Mouse (Mus musculus) MEL (cell line): Measurements from ENCODE around the gene Fdps. TPM values are rescaled to one million over a fixed set of nuclear protein-coding genes. Genes with fewer than 3 reads are reported as not detected.

Experiments used
- DNase-seq: peaks from one replicate; pipeline ENCODE4 v3.0.0; 2011; ENCODE audit warnings: low read depth, low spot score
- H3K27ac ChIP-seq: 2 replicates; pipeline ENCODE4 v1.5.1; 2012; ENCODE audit warnings: low read depth, mild to moderate bottlenecking, control low read depth, low read length, moderate library complexity; ENCODE audit not compliant: control insufficient read depth
- H3K27me3 ChIP-seq, 2 experiments: fragments of 150-350 bp in 1 of 2; sonication (generic) in 1 of 2; 2 replicates each; pipeline ENCODE4 v1.6.1; 2012; ENCODE audit warnings: low read length in 2 of 2, mild to moderate bottlenecking in 2 of 2, improper control_type of control experiment in 1 of 2, moderate library complexity in 1 of 2; ENCODE audit not compliant: insufficient read depth in 2 of 2, control insufficient read depth in 1 of 2
- H3K36me3 ChIP-seq, 2 experiments: 2 replicates each; pipeline ENCODE4 v1.6.1; 2012 to 2014; ENCODE audit warnings: low read length in 2 of 2, improper control_type of control experiment in 1 of 2, inconsistent platforms in 1 of 2, mild to moderate bottlenecking in 1 of 2; ENCODE audit not compliant: insufficient read depth in 2 of 2, control insufficient read depth in 1 of 2
- H3K4me1 ChIP-seq, 2 experiments: fragments of 150-350 bp in 1 of 2; sonication (generic) in 1 of 2; 2 replicates each; pipeline ENCODE4 v1.6.1; 2012; ENCODE audit warnings: low read length in 2 of 2, improper control_type of control experiment in 1 of 2, mild to moderate bottlenecking in 1 of 2; ENCODE audit not compliant: insufficient read depth in 2 of 2, control insufficient read depth in 1 of 2
- H3K4me3 ChIP-seq, 2 experiments: fragments of 150-350 bp in 1 of 2; sonication (generic) in 1 of 2; 2 replicates each; pipeline ENCODE4 v1.5.1; 2012; ENCODE audit warnings: low read depth in 2 of 2, low read length in 2 of 2, mild to moderate bottlenecking in 2 of 2, moderate library complexity in 2 of 2, control low read depth in 1 of 2, improper control_type of control experiment in 1 of 2; ENCODE audit not compliant: control insufficient read depth in 1 of 2, insufficient read depth in 1 of 2
- H3K79me2 ChIP-seq: 2 replicates; pipeline ENCODE4 v1.6.1; 2012; ENCODE audit warnings: mild to moderate bottlenecking, low read length, moderate library complexity; ENCODE audit not compliant: control insufficient read depth, poor library complexity, insufficient read depth
- H3K9ac ChIP-seq: 2 replicates; pipeline ENCODE4 v1.6.1; 2012; ENCODE audit warnings: low read depth, mild to moderate bottlenecking, control low read depth, low read length, moderate library complexity; ENCODE audit not compliant: control insufficient read depth, poor library complexity, severe bottlenecking
- H3K9me3 ChIP-seq: fragments of 150-350 bp; sonication (generic); replicated peaks from 2 replicates; pipeline ENCODE4 v1.6.1; 2012; ENCODE audit warnings: mild to moderate bottlenecking, low read length, improper control_type of control experiment, moderate library complexity; ENCODE audit not compliant: insufficient read depth
- BHLHE40 ChIP-seq: IDR thresholded peaks from 2 replicates; pipeline ENCODE4 v1.6.1; 2012; ENCODE audit warnings: low read depth, mild to moderate bottlenecking, inconsistent platforms, low read length, improper control_type of control experiment, borderline replicate concordance
- CHD1 ChIP-seq: IDR thresholded peaks from 2 replicates; pipeline ENCODE4 v1.6.1; 2012; ENCODE audit warnings: low read depth, mild to moderate bottlenecking, inconsistent platforms, low read length, improper control_type of control experiment
- CHD2 ChIP-seq: IDR thresholded peaks from 2 replicates; pipeline ENCODE4 v1.6.1; 2011; ENCODE audit warnings: low read length, improper control_type of control experiment
- CTCF ChIP-seq, 3 experiments: IDR thresholded peaks in 2 of 3; conservative IDR thresholded peaks in 1 of 3; 2 replicates each; pipeline ENCODE4 v1.5.1; 2011 to 2012; ENCODE audit warnings: low read length in 3 of 3, low read depth in 2 of 3, mild to moderate bottlenecking in 2 of 3, improper control_type of control experiment in 1 of 3, inconsistent platforms in 1 of 3, mixed read lengths in 1 of 3, moderate library complexity in 1 of 3; ENCODE audit not compliant: control insufficient read depth in 1 of 3, insufficient read depth in 1 of 3, poor library complexity in 1 of 3, severe bottlenecking in 1 of 3
- E2F4 ChIP-seq: IDR thresholded peaks from 2 replicates; pipeline ENCODE4 v1.6.1; 2011; ENCODE audit warnings: low read depth, low read length, improper control_type of control experiment, borderline replicate concordance
- EP300 ChIP-seq, 2 experiments: IDR thresholded peaks; 2 replicates each; pipeline ENCODE4 v1.6.1; 2011; ENCODE audit warnings: improper control_type of control experiment in 2 of 2, low read length in 2 of 2, low read depth in 1 of 2, mild to moderate bottlenecking in 1 of 2
- ETS1 ChIP-seq: IDR thresholded peaks from 2 replicates; pipeline ENCODE4 v1.6.1; 2012; ENCODE audit warnings: low read depth, mild to moderate bottlenecking, inconsistent platforms, low read length, improper control_type of control experiment, moderate library complexity
- GABPA ChIP-seq: IDR thresholded peaks from 2 replicates; pipeline ENCODE4 v1.6.1; 2012; ENCODE audit warnings: low read depth, mild to moderate bottlenecking, inconsistent platforms, low read length, improper control_type of control experiment, moderate library complexity
- HCFC1 ChIP-seq: IDR thresholded peaks from 2 replicates; pipeline ENCODE4 v1.6.1; 2012; ENCODE audit warnings: low read depth, mild to moderate bottlenecking, inconsistent platforms, low read length, improper control_type of control experiment, moderate library complexity
- JUND ChIP-seq: IDR thresholded peaks from 2 replicates; pipeline ENCODE4 v1.6.1; 2011; ENCODE audit warnings: low read depth, mild to moderate bottlenecking, improper control_type of control experiment, low read length
- KAT2A ChIP-seq: conservative IDR thresholded peaks from 2 replicates; pipeline ENCODE4 v1.6.1; 2012; ENCODE audit warnings: low read depth, low read length, improper control_type of control experiment, inconsistent platforms
- MAFK ChIP-seq: IDR thresholded peaks from 2 replicates; pipeline ENCODE4 v1.6.1; 2011; ENCODE audit warnings: low read depth, mild to moderate bottlenecking, low read length, improper control_type of control experiment, borderline replicate concordance
- MAX ChIP-seq: IDR thresholded peaks from 2 replicates; pipeline ENCODE4 v1.6.1; 2011; ENCODE audit warnings: low read length, improper control_type of control experiment
- MAZ ChIP-seq: IDR thresholded peaks from 2 replicates; pipeline ENCODE4 v1.6.1; 2012; ENCODE audit warnings: low read depth, mild to moderate bottlenecking, inconsistent platforms, low read length, improper control_type of control experiment
- MXI1 ChIP-seq: IDR thresholded peaks from 2 replicates; pipeline ENCODE4 v1.6.1; 2011; ENCODE audit warnings: mild to moderate bottlenecking, low read depth, low read length, improper control_type of control experiment
- MYB ChIP-seq: IDR thresholded peaks from 2 replicates; pipeline ENCODE4 v1.6.1; 2011; ENCODE audit warnings: mild to moderate bottlenecking, low read depth, low read length, improper control_type of control experiment
- MYC ChIP-seq: IDR thresholded peaks from 2 replicates; pipeline ENCODE4 v1.6.1; 2011; ENCODE audit warnings: low read depth, mild to moderate bottlenecking, low read length, improper control_type of control experiment, moderate library complexity
- NELFE ChIP-seq: IDR thresholded peaks from 2 replicates; pipeline ENCODE4 v1.6.1; 2011; ENCODE audit warnings: low read depth, low read length, improper control_type of control experiment
- NRF1 ChIP-seq: IDR thresholded peaks from 2 replicates; pipeline ENCODE4 v1.6.1; 2014; ENCODE audit warnings: low read depth, mild to moderate bottlenecking, inconsistent platforms, low read length, improper control_type of control experiment, moderate library complexity; ENCODE audit not compliant: poor library complexity, insufficient read depth, severe bottlenecking
- POLR2A ChIP-seq, 2 experiments: IDR thresholded peaks; 2 replicates each; pipeline ENCODE4 v1.6.1; 2011 to 2012; ENCODE audit warnings: low read length in 2 of 2, mild to moderate bottlenecking in 2 of 2, control low read depth in 1 of 2, improper control_type of control experiment in 1 of 2, low read depth in 1 of 2, moderate library complexity in 1 of 2; ENCODE audit not compliant: control insufficient read depth in 1 of 2, insufficient read depth in 1 of 2, poor library complexity in 1 of 2
- POLR2AphosphoS2 ChIP-seq: IDR thresholded peaks from 2 replicates; pipeline ENCODE4 v1.6.1; 2011; ENCODE audit warnings: low read length, improper control_type of control experiment
- POLR2AphosphoS5 ChIP-seq: IDR thresholded peaks from 2 replicates; pipeline ENCODE4 v1.6.1; 2012; ENCODE audit warnings: low read depth, borderline replicate concordance, mild to moderate bottlenecking, inconsistent platforms, low read length, moderate library complexity, mixed read lengths
- RAD21 ChIP-seq: IDR thresholded peaks from 2 replicates; pipeline ENCODE4 v1.6.1; 2011; ENCODE audit warnings: mild to moderate bottlenecking, low read depth, low read length, improper control_type of control experiment
- RCOR1 ChIP-seq: IDR thresholded peaks from 2 replicates; pipeline ENCODE4 v1.6.1; 2012; ENCODE audit warnings: low read depth, mild to moderate bottlenecking, inconsistent platforms, low read length, improper control_type of control experiment
- SIN3A ChIP-seq: IDR thresholded peaks from 2 replicates; pipeline ENCODE4 v1.6.1; 2012; ENCODE audit warnings: low read length, improper control_type of control experiment, inconsistent platforms
- SMC3 ChIP-seq: IDR thresholded peaks from 2 replicates; pipeline ENCODE4 v1.6.1; 2011; ENCODE audit warnings: low read depth, low read length, improper control_type of control experiment
- TAL1 ChIP-seq: IDR thresholded peaks from 2 replicates; pipeline ENCODE4 v1.6.1; 2012; ENCODE audit warnings: mild to moderate bottlenecking, inconsistent platforms, low read length, moderate library complexity, mixed read lengths
- TBP ChIP-seq: IDR thresholded peaks from 2 replicates; pipeline ENCODE4 v1.8.0; 2011; ENCODE audit warnings: low read depth, low read length, improper control_type of control experiment
- TCF12 ChIP-seq: IDR thresholded peaks from 2 replicates; pipeline ENCODE4 v1.6.1; 2014; ENCODE audit warnings: low read depth, mild to moderate bottlenecking, inconsistent platforms, low read length, improper control_type of control experiment, moderate library complexity
- UBTF ChIP-seq: IDR thresholded peaks from 2 replicates; pipeline ENCODE4 v1.6.1; 2012; ENCODE audit warnings: low read depth, mild to moderate bottlenecking, inconsistent platforms, low read length, improper control_type of control experiment, moderate library complexity, borderline replicate concordance; ENCODE audit not compliant: insufficient read depth
- USF1 ChIP-seq: IDR thresholded peaks from 2 replicates; pipeline ENCODE4 v1.6.1; 2014; ENCODE audit warnings: low read depth, mild to moderate bottlenecking, inconsistent platforms, low read length, improper control_type of control experiment, moderate library complexity
- USF2 ChIP-seq, 2 experiments: IDR thresholded peaks; 2 replicates each; pipeline ENCODE4 v1.6.1; 2011 to 2012; ENCODE audit warnings: improper control_type of control experiment in 2 of 2, low read length in 2 of 2, borderline replicate concordance in 1 of 2, inconsistent platforms in 1 of 2, low read depth in 1 of 2, mild to moderate bottlenecking in 1 of 2; ENCODE audit not compliant: insufficient read depth in 1 of 2
- ZC3H11A ChIP-seq: IDR thresholded peaks from 2 replicates; pipeline ENCODE4 v1.6.1; 2012; ENCODE audit warnings: low read depth, mild to moderate bottlenecking, inconsistent platforms, low read length, improper control_type of control experiment
- ZMIZ1 ChIP-seq: IDR thresholded peaks from 2 replicates; pipeline ENCODE4 v1.6.1; 2012; ENCODE audit warnings: low read depth, mild to moderate bottlenecking, inconsistent platforms, low read length, improper control_type of control experiment, moderate library complexity
- polyA plus RNA-seq, 2 experiments: library from polyadenylated mRNA; stranded (reverse) in 1 of 2; unstranded in 1 of 2; fragments of >175 nt in 1 of 2; fragments of >200 nt in 1 of 2; gene quantifications; 2 replicates each; pipeline versions ENCODE4 v1.2.1 to v1.2.4; 2012; ENCODE audit warnings: low replicate concordance in 2 of 2, low read depth in 1 of 2; ENCODE audit not compliant: insufficient read length in 2 of 2, insufficient read depth in 1 of 2, missing spikeins in 1 of 2
- total RNA-seq: library from RNA; depleted of rRNA; stranded (reverse); fragments of 300-350 nt; gene quantifications from 2 replicates; pipeline ENCODE4 v1.2.3, GENCODE M21; 2012

The Fdps gene
- total and polyA plus RNA-seq, 3 experiments, result 226 to 267 TPM; not detected in 1

GRCm38 (mm10) chr3:89090694-89091655 is 10.8 kb downstream of the Fdps start:
- Histone ChIP-seq H3K9ac (peak overlapping the region; percentile 75), H3K27me3 (no peaks in the 10 kb centered on the region), H3K4me3 (peak overlapping the region; percentile 68 to 75), H3K36me3 (peaks cover 0 to 11% of the 10 kb centered on the region in 2 experiments; a peak in 2 of 4 replicates), H3K4me1 (peaks cover 3 to 26% of the 10 kb centered on the region in 2 experiments; a peak in 3 of 4 replicates), H3K27ac (no peak overlapping the region; the same call in 1 of the 2 replicates), H3K79me2 (peaks cover 2% of the 10 kb centered on the region), H3K9me3 (no peaks in the 10 kb centered on the region)
- DNase-seq, result peak; percentile 90
- peak; percentile 80 for TF ChIP-seq RAD21
- TF ChIP-seq CHD1, result 0 out of 2 replicates have a peak, but pooled peaks have one; percentile 70
- TF ChIP-seq HCFC1, result peak; percentile 73
- TF ChIP-seq E2F4, result peak; percentile 63; the same call in 1 of the 2 replicates
- TF ChIP-seq MYB, result no peak
- peak; percentile 38; the same call in 1 of the 2 replicates for TF ChIP-seq USF1
- peak; percentile 9; the same call in 1 of the 2 replicates for TF ChIP-seq ETS1
- peak; percentile 30; the same call in 1 of the 2 replicates for TF ChIP-seq NRF1
- TF ChIP-seq POLR2AphosphoS5, result no peak
- no peak for TF ChIP-seq GABPA
- TF ChIP-seq TAL1, result no peak
- peak; percentile 46; the same call in 1 of the 2 replicates for TF ChIP-seq RCOR1
- TF ChIP-seq MYC, result 0 out of 2 replicates have a peak, but pooled peaks have one; percentile 11
- TF ChIP-seq CTCF (IDR thresholded peaks at IDR 0.05 in 2 of 3, conservative IDR thresholded peaks at IDR 0.05 in 1 of 3; ENCODE audit: control insufficient read depth in 1 of 3, insufficient read depth in 1 of 3, low read depth in 2 of 3, low read length in 3 of 3, poor library complexity in 1 of 3, severe bottlenecking in 1 of 3), result peak in 2 of 3 experiments; percentile 97 to 99; a peak in 4 of 6 replicates
- TF ChIP-seq MAFK, result no peak
- no peak for TF ChIP-seq KAT2A
- no peak for TF ChIP-seq CHD2
- peak in 1 of 2 experiments; percentile 52; a peak in 1 of 4 replicates for TF ChIP-seq POLR2A (IDR thresholded peaks at IDR 0.05; ENCODE audit: control insufficient read depth in 1 of 2, insufficient read depth in 1 of 2, low read depth in 1 of 2, low read length in 2 of 2, poor library complexity in 1 of 2)
- TF ChIP-seq TCF12, result no peak; the same call in 1 of the 2 replicates
- peak; percentile 34 for TF ChIP-seq NELFE
- TF ChIP-seq MXI1, result peak; percentile 70
- no peak for TF ChIP-seq UBTF
- peak; percentile 62 for TF ChIP-seq ZC3H11A
- TF ChIP-seq SIN3A, result peak; percentile 74
- 0 out of 2 replicates have a peak, but pooled peaks have one; percentile 6 for TF ChIP-seq ZMIZ1
- no peak for TF ChIP-seq MAX
- peak; percentile 72 for TF ChIP-seq SMC3
- no peak for TF ChIP-seq JUND
- no peak for TF ChIP-seq TBP
- TF ChIP-seq USF2 (IDR thresholded peaks at IDR 0.05; ENCODE audit: borderline replicate concordance in 1 of 2, insufficient read depth in 1 of 2, low read depth in 1 of 2, low read length in 2 of 2), result no peak
- peak; percentile 98 for TF ChIP-seq MAZ
- TF ChIP-seq EP300 (IDR thresholded peaks at IDR 0.05; ENCODE audit: low read depth in 1 of 2, low read length in 2 of 2), result peak in 1 of 2 experiments; percentile 4; a peak in 1 of 4 replicates
- no peak for TF ChIP-seq POLR2AphosphoS2
- 0 out of 2 replicates have a peak, but pooled peaks have one; percentile 33 for TF ChIP-seq BHLHE40
